Mouse (Mus musculus) heart, adult 8-10 months (tissue): ENCODE data around the gene Metrnl. TPM values are rescaled to one million over a fixed set of nuclear protein-coding genes. Genes with fewer than 3 reads are reported as not detected.

ENCODE experiments used
- DNase-seq: peaks from one replicate; pipeline ENCODE4 v3.0.0; 2022; ENCODE audit warnings: low spot score
- total RNA-seq, 4 experiments: library from RNA; stranded (reverse); gene quantifications; 2 replicates each; pipeline ENCODE4 v1.2.4; 2022

Metrnl gene
- total RNA-seq, 4 experiments from 2014 or later, result 15.1 to 20.3 (median 19.2) TPM

DNA sequence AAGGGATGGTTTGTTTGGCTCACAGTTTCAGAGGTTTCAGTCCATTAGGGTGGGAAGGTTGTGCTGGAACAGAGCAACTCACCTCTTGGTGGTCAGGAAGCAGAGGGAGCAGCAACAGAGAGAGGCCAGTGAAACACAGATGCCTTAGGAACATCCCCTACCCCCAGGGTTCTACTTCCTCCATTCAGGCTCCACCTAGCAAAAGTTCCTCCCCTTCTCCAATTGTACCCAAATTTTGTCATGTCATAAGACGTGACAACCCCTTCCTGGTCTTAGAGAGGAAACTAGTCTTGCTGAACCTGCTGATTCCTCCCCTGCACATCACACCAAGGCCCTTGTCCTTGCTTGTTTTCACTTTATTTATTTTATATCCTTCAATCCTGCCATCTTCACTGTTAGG, 32.8 kb downstream of the Metrnl start:
- no peak for DNase-seq

DNA sequence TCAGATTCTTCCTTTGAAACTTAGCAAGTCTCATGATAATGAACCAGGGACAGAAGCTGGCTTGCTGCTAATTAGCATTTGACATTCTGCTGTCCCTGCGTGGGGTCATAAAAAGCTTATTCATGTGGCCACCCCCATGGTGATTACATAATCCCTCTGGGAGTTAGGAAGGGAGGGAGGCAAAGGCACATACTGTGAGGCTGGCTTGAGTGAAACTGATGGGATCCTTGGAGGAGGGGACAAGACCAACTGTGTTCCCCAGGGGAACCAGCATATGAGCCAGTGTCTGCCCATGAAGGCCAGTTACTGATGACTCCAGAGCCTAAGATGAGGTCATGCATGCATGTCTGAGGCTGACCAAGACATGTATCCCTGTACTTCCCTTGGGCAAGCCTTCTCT, 33.5 kb downstream of the Metrnl start:
- DNase-seq, result no peak

DNA sequence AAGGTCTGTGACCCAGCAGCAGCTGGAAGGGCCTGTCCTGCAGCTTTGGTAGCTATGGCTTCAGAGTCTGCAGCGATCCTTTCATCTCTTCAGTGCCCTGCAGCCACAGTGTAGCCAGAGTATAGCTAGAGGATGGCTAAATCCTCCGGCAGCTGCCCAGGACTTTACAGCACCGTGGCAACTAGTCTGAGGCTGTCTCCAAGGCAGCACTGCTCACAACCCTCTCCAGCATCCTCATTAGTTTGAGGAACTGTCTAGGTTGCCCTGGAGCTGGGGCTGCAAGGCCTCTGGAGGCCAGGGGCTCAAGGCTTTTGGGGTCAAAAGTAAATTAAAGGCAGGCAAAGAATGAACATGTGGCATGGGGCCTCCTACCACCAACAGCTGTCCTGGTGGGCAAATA, 37.3 kb downstream of the Metrnl start:
- no peak for DNase-seq

DNA sequence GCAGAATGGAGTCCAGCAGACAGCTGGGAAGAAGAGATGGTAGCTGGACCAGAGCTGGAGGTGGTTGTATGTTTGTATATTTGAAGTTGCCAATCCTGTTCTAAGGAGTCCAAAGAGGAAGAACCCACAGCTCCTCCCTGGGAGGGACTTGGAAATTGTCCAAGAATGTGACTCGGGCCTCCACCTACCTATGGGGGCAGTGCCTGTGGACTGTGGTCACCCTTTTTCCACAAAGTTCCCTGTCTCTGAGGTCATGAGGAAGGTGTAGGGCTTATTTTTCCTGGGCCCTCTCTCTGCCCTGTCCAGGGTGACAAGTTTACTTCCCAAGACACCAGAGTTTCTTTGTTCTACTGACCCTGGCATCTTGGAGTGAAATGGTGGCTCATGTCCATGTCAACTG, 39.6 kb downstream of the Metrnl start:
- DNase-seq, result peak; percentile 43

DNA sequence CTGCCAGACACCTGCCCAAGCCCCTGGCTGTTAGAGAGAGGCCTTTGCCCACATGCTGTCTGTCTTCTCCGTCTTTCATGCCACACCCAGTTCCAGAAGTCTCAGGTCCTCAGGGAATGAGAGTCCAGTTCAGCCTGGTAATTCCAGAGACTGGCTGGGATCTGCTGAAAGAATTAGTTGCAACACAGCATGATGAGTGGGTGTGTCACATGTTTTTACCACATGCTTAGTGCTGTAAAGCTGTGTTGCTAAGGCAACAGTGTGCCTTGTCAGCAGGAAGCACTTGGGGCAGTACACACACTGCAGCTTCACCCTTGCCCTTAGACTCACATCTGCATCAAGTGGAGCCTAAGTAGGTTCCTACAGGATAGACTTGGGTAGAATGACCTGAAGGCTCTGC, 40.1 kb downstream of the Metrnl start:
- DNase-seq, result peak; percentile 48

DNA sequence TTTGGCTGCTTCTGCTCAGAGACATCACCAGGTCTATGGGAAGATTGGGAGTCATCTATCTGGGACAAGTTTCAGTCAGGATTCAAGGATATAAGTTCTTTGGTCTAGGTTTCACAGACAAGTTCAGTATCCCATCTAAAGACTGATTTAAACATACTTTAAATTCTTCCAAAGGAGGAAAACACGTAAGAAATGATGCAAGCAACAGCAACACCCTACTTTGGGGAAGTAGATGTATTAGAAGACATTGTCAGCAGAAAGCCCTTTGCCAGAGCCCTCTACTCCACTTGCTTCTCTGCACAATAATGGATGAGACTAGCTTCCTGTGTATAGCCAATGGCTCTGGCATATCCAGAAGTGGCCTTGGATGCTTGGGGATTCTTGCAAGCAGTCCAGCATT, 41.8 kb downstream of the Metrnl start:
- no peak for DNase-seq

DNA sequence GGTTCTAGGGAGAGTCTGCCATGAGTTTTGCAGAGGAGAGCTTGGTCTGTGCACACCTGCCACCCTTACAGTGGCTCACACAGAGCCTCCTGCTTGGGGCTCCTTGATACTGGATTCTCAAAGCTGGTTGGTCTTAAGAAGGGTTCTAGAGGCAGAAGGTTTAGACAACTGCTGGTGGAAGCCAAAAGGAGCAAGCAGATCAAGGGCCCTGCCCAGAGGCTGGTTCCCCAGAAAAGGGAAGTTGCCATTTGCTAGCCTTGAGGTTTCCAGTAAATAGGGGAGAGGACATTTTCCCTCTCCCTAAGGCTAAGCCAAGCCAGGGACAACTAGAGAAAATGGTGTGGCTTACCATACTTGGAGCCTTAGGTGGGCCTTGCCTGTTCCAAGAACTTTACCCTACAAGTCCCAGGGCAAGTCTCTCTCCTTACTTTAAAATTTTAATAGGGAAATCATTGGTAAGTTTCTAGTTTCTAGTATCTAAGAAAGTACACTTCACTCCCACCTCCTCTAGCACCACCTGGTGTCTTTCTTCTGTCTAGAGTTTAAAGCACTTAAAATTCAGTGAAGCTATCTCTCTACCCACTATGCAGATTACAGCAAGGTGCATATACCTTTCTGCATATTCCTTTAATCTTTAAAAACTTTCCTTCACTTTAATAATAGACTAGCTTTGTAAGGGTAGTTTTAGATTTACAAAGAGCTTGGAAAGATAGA, 42.7 kb downstream of the Metrnl start:
- DNase-seq, result no peak

DNA sequence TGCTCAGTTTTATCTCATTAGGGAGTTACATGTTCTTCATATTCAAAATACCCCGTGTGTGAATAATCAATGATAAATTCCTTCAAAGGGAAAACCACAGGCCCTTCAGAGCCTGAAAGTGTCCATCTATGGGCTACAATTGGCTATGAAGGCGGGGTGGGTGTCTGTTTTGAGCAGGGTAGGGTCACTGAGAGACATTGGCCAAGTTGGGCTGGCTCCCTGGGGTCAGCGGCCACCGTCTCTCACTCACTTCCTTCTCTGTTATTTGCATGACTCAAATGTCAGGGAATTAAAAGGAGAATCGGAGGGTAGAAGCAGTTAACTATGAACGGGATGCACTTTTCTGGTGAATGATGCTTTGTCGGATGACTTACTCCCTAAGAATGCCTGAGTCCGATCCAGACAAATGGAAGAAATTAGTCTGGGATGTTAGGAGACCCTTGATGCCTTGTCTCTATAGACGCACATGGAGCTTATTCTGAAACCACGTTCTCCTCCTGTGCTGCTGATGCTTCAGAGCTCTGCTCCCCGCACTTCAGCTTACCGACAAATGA, 45.7 kb downstream of the Metrnl start:
- DNase-seq, result no peak

DNA sequence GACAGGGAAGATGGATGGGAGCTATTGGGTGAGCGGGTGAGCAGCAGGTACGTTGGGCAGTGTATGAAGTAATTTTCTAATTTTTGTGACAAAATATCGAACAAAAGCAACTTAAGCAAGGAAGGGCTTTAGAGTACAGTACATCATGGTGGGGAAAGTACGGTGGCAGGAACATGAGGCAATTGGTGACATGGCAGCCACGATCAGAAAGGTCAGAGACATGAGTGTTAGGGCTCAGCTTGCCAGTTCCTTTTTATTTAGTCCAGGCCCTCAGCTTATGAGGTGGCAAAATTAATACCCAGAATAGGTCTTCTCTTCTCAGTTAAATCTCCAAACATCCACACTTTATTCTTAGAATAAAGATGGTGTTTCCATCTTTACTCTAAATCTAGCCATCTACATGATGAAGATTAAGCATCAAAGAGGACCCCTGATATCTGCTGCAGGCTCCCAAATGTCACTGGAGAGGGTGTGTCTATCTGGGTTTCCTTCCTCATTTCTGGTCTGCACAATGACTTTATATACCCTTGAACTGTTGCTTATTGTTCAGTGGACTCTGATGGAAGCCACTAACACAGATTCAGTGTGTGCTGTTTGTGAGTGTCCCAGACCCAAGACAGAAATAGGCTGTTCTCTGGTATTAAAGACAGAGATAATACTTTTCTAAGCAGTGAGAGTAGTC, 46.8 kb downstream of the Metrnl start:
- no peak for DNase-seq

Other genes with a start within 250 kb of the Metrnl start
- gene Tbcd, start 249.6 kb upstream of the Metrnl start, total RNA-seq, result 10 to 100 TPM; 11.7 to 13.9 (median 12.5) TPM
- under 1 TPM; 0.24 to 0.35 (median 0.25) TPM for gene Zfp750, start 182.2 kb upstream of the Metrnl start, total RNA-seq
- 1 to 10 TPM; 4.0 to 5.7 (median 5.2) TPM for gene B3gntl1, start 28.4 kb upstream of the Metrnl start, total RNA-seq
- under 1 TPM; 0.16 to 0.34 (median 0.18) TPM for gene Ptchd3, start 128.7 kb downstream of the Metrnl start, total RNA-seq